Mouse (Mus musculus) embryonic facial prominence, embryonic 13.5 days (tissue): ENCODE data around the gene Setd7. TPM values are rescaled to one million over a fixed set of nuclear protein-coding genes. Genes with fewer than 3 reads are reported as not detected.

Source experiments
- ATAC-seq: fragments of 200-750 bp; cut with Nextera tagmentation; 2 replicates; pipeline ENCODE4 v1.8.0; 2017; ENCODE audit warnings: low read depth; ENCODE audit not compliant: insufficient number of reproducible peaks, insufficient read depth, low FRiP score, low TSS enrichment
- H3K27ac ChIP-seq: fragments of 300-500 bp; sonication (generic); 2 replicates; pipeline ENCODE4 v1.5.1; 2015; ENCODE audit warnings: moderate library complexity, mild to moderate bottlenecking, inconsistent platforms
- H3K27me3 ChIP-seq: fragments of 300-500 bp; sonication (generic); 2 replicates; pipeline ENCODE4 v1.6.1; 2015; ENCODE audit warnings: mild to moderate bottlenecking, inconsistent platforms
- H3K36me3 ChIP-seq: fragments of 300-500 bp; sonication (generic); 2 replicates; pipeline ENCODE4 v1.6.1; 2015; ENCODE audit warnings: mild to moderate bottlenecking, inconsistent platforms
- H3K4me1 ChIP-seq: fragments of 300-500 bp; sonication (generic); 2 replicates; pipeline ENCODE4 v1.6.1; 2015; ENCODE audit warnings: inconsistent platforms
- H3K4me2 ChIP-seq: fragments of 300-500 bp; sonication (generic); 2 replicates; pipeline ENCODE4 v1.6.1; 2015; ENCODE audit warnings: moderate library complexity, mild to moderate bottlenecking, inconsistent platforms
- H3K4me3 ChIP-seq: fragments of 300-500 bp; sonication (generic); 2 replicates; pipeline ENCODE4 v1.5.1; 2015; ENCODE audit warnings: mild to moderate bottlenecking, inconsistent platforms
- H3K9ac ChIP-seq: fragments of 300-500 bp; sonication (generic); 2 replicates; pipeline ENCODE4 v1.6.1; 2015; ENCODE audit warnings: mild to moderate bottlenecking, inconsistent platforms
- H3K9me3 ChIP-seq: fragments of 300-500 bp; sonication (generic); 2 replicates; pipeline ENCODE4 v1.6.1; 2016; ENCODE audit warnings: inconsistent platforms
- WGBS: fragments of 180-500 bp; shearing (Covaris S2); methylation state at CpG from one replicate; pipeline ENCODE4 v1.1.7; 2015; ENCODE audit warnings: mixed read lengths; 5-methylcytosine and 5-hydroxymethylcytosine counted together
- polyA plus RNA-seq: library from polyadenylated mRNA; unstranded; fragments of >200 nt; fragmentation: Nextera tagmentation; extraction: Ambion mirVana; gene quantifications from 2 replicates; pipeline ENCODE4 v1.2.1, GENCODE M21; 2015

The Setd7 gene
- polyA plus RNA-seq, 1 experiment from 2014 or later = 3.7 TPM

DNA sequence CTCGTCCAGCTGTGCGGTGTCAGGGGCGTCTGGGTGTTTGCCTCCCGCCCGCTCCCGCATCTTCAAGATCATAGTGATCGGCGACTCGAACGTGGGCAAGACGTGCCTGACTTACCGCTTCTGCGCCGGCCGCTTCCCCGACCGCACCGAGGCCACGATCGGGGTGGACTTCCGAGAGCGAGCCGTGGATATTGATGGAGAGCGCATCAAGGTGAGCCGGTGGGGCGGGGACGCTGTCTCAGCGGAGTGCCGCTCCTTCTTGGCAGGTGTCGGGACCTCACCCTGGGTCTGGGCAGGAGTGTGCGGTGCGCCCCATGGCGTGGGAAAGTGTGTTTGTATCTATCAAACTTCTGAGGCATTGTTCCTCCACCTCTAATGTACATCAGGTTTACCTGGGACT is 76.3 kb downstream of the Setd7 start:
- WGBS = under 1% methylated on average over 33 of the region's 33 CpGs
- peak; percentile 40 for ATAC-seq
- Histone ChIP-seq H3K9me3 (no peaks in the 10 kb centered on the region), H3K4me1 (peaks cover 22% of the 10 kb centered on the region), H3K27ac (peak overlapping the region; percentile 95), H3K4me3 (peak overlapping the region; percentile 84), H3K27me3 (no peaks in the 10 kb centered on the region), H3K36me3 (peaks cover 9% of the 10 kb centered on the region; the same call in 1 of the 2 replicates), H3K9ac (peak overlapping the region; percentile 92), H3K4me2 (peak overlapping the region; percentile 76)

DNA sequence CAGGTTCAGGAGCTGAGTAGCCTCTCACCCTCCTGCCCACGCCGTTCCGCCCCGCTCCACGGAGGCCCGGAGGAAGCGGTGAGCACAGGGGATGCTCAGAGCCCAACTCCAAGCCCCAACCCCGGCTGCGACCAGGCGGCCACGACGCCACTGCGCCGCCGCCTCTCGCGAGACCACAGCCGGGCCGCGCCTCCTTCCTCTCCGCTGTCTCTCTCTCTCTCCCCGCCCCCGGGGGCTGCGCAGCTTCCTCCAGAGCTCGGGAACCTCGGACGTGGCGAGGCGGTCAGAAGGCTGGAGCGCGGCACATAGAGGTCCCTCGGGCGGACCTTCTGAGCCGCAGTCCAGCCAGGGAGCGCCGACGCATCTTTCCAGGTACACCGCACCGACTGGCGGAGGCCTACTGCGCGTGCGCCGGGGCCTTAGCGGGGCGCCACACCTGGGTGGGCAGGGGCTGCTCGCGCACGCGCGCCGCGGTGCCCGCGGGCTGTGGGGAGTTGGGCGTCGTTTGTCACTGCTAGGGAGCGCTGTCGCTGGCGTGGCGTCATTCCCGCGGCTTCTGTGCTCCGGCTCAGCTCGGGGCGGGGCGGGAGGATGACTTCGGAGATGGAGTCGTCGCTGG is 76.8 kb downstream of the Setd7 start, which contains the start of gene Rab33b:
Gene Rab33b, plus strand, starts transcription at position 180 of the 619 bp plus-strand sequence.
- peaks cover 9% of the 10 kb centered on the region; the same call in 1 of the 2 replicates for H3K36me3 ChIP-seq
- peak within 1 kb of the TSS; percentile 84 for H3K4me3 ChIP-seq
- H3K27me3 ChIP-seq = no peaks in the 10 kb centered on the region
- no peaks in the 10 kb centered on the region for H3K9me3 ChIP-seq
- peak within 1 kb of the TSS; percentile 95 for H3K27ac ChIP-seq
- H3K9ac ChIP-seq = peak within 1 kb of the TSS; percentile 92
- WGBS = under 1% methylated on average over 69 of the region's 70 CpGs
- peak; percentile 96 for ATAC-seq
- H3K4me1 ChIP-seq = peaks cover 22% of the 10 kb centered on the region
- peak within 1 kb of the TSS; percentile 76 for H3K4me2 ChIP-seq

DNA sequence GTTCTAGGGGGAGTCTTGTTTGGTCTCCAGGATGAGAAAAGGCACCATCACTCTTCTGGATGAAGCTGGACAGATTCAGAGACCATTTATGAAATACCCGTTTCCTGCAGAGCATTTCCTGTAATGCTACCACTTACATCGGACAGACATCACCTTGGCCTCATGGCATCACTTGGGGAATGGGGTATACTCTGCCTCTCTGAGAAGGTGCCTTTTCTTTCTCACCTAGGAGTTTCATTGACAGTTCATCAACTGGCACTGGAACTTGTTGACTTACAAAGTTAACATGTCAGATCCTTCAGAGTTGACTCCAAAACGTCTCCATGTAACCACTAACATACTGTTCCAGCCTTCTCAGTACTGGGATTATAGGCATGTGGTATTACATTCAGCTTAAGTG is 77.9 kb downstream of the Setd7 start:
- ATAC-seq = no peak
- Histone ChIP-seq H3K9ac (peak overlapping the region; percentile 92; the same call in 1 of the 2 replicates), H3K27me3 (no peaks in the 10 kb centered on the region), H3K9me3 (no peaks in the 10 kb centered on the region), H3K4me3 (peak overlapping the region; percentile 84), H3K4me2 (peak overlapping the region; percentile 76), H3K4me1 (peaks cover 22% of the 10 kb centered on the region), H3K36me3 (peaks cover 5% of the 10 kb centered on the region; the same call in 1 of the 2 replicates), H3K27ac (peak overlapping the region; percentile 95; the same call in 1 of the 2 replicates)
- 69% methylated on average over 3 of the region's 3 CpGs for WGBS

DNA sequence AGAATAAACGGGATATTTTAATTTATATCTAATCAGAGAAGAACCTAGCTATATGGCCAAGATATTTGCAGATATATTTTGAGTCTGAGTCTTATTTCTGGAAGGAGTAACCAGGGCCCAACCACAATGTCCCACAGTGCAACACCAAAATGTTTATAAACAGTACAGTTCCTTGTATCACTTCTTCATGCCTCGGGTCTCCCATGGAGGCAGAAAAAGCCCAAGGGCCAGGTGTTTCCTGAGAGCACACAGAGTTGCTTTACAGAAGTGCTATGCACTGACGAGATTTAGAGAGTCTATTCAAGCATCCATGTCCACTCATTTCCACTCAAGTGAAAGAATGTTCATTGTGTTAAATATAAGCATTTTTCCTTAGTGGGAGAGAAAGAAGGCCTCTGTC is 78.8 kb downstream of the Setd7 start:
- Histone ChIP-seq H3K27ac (no peak overlapping the region), H3K4me3 (no peak overlapping the region), H3K9me3 (no peaks in the 10 kb centered on the region), H3K27me3 (no peaks in the 10 kb centered on the region), H3K4me1 (peaks cover 22% of the 10 kb centered on the region), H3K9ac (no peak overlapping the region), H3K36me3 (peaks cover 5% of the 10 kb centered on the region; the same call in 1 of the 2 replicates), H3K4me2 (no peak overlapping the region)
- ATAC-seq = no peak
- 60% methylated on average over 3 of the region's 3 CpGs for WGBS

DNA sequence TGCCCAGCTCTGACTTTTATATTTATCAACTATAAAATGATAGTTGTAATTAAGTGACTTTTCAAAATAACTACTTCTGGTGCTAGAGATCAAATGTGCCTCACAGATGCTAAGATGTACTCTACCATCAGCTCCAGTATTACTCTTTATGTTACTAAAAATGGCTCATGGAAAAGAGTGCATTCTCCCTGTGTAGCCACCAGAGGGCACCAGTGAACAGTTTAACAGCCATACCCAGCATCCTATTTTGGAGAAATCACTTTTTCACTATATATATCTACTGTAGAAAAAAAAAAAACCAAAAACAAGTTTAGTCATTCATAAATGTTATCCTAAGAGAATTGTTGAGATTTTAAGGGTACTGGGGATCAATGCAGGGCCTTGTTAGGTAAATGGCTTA is 79.6 kb downstream of the Setd7 start:
- H3K27ac ChIP-seq = no peak overlapping the region
- no peaks in the 10 kb centered on the region for H3K27me3 ChIP-seq
- peaks cover 19% of the 10 kb centered on the region for H3K4me1 ChIP-seq
- no peak for ATAC-seq
- H3K4me3 ChIP-seq = no peak overlapping the region
- H3K36me3 ChIP-seq = no peaks in the 10 kb centered on the region
- H3K4me2 ChIP-seq = no peak overlapping the region
- no peaks in the 10 kb centered on the region for H3K9me3 ChIP-seq
- H3K9ac ChIP-seq = no peak overlapping the region

DNA sequence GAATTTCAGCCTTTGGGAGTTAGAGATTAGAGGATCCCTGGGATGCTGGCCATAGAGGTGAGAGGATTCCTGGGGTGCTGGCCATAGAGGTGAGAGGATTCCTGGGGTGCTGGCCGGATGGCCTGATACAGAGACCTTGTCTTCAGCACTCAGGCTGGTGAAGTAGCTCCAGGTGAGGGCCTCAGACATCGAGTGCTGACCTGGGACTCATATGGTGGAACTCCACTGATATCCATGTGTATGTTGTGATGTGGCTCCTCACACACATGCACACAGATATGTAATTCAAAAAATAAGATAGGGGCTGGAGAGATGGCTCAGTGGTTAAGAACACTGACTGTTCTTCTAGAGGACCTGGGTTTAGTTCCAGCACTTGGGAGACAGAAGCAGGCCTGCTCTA is 80.8 kb downstream of the Setd7 start:
- WGBS = 47% methylated on average over 2 of the region's 2 CpGs
- Histone ChIP-seq H3K9ac (no peak overlapping the region), H3K27me3 (no peaks in the 10 kb centered on the region), H3K27ac (no peak overlapping the region), H3K4me3 (no peak overlapping the region), H3K36me3 (no peaks in the 10 kb centered on the region), H3K9me3 (no peaks in the 10 kb centered on the region), H3K4me1 (peaks cover 9% of the 10 kb centered on the region; the same call in 1 of the 2 replicates), H3K4me2 (no peak overlapping the region)
- ATAC-seq = no peak

DNA sequence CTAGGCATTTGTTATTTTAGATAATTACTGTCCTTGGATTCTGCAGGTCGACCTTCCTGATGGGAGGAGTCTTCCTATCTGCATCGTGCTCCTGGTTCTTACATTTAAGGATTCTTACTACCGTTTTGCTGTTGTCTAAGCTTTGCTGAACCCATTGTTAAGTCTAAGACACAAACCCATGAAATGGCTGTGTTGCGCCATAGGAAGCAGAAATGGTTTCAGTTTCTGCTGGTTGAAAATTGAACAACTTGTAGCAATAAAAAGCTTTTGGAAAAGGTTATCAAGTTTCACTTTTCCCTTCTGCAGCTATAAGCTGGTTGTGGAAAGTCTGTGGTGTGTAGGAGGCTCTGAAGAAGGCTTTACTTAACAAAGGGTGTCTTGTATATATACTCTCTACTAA is 85.0 kb downstream of the Setd7 start:
- ATAC-seq = no peak
- Histone ChIP-seq H3K9ac (no peak overlapping the region), H3K27ac (no peak overlapping the region), H3K27me3 (no peaks in the 10 kb centered on the region), H3K4me2 (no peak overlapping the region), H3K9me3 (no peaks in the 10 kb centered on the region), H3K4me3 (no peak overlapping the region), H3K36me3 (peaks cover 33% of the 10 kb centered on the region), H3K4me1 (0 out of 2 replicates have a peak, but pooled peaks cover 2% of the 10 kb centered on the region)
- 70% methylated on average over 4 of the region's 4 CpGs for WGBS

DNA sequence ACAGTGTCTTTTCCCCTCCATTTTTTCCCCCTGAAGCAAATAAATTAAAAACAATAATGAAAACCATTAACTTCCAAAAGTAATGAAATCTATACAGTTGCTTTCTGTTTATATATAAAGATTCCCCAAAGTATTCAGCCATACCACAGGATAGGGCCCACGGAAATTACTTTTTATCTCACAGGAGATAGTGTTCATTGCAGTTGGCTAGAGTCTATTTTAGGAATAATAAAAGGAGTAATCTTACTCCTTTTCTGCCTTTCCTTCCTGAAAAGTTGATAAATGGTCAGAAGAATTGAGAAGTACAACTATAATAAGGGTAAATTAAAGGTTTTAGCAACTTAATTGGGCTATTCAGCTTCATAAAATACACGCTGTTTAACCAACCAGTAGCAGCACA is 92.1 kb downstream of the Setd7 start:
- Histone ChIP-seq H3K9ac (no peak overlapping the region), H3K27ac (no peak overlapping the region), H3K4me3 (no peak overlapping the region), H3K4me1 (no peaks in the 10 kb centered on the region), H3K9me3 (no peaks in the 10 kb centered on the region), H3K27me3 (no peaks in the 10 kb centered on the region), H3K36me3 (peaks cover 79% of the 10 kb centered on the region), H3K4me2 (no peak overlapping the region)
- 84% methylated on average over 2 of the region's 2 CpGs for WGBS
- ATAC-seq = no peak

Other genes with a start within 250 kb of the Setd7 start
- gene Elf2, start 220.2 kb downstream of the Setd7 start, polyA plus RNA-seq = 64.5 and 72.5 TPM in 2 replicates
- gene Mgarp, start 164.1 kb downstream of the Setd7 start, polyA plus RNA-seq = 5.2 and 7.0 TPM in 2 replicates
- gene Ndufc1, start 151.9 kb downstream of the Setd7 start, polyA plus RNA-seq = 766 and 796 TPM in 2 replicates
- gene Naa15, start 145.7 kb downstream of the Setd7 start, polyA plus RNA-seq = 52.5 and 61.9 TPM in 2 replicates
- 26.7 and 27.3 TPM in 2 replicates for gene Rab33b, start 77.0 kb downstream of the Setd7 start, polyA plus RNA-seq
- 1.3 and 2.1 TPM in 2 replicates for gene Mgst2, start 99.5 kb upstream of the Setd7 start, polyA plus RNA-seq